Comparison of ENCODE assay signal across 8 mouse cellular contexts in genomic region chr3:39814814-39815213, GRCm38 (mm10).
DNase-seq lines count a peak whose midpoint lies in the region; TF ChIP-seq lines count a peak whose summit lies in the region.

No protein-coding gene starts in this region.

- intact Hi-C loops in gastrocnemius, adult 2 months (cut with DNase I): loop anchor here (1.0 to 5.0 kb wide), 2 partner anchors 423 to 933 kb away; no protein-coding TSS in a partner anchor

- no peak for TF ChIP-seq POLR2A in small intestine, adult 2 months (IDR thresholded peaks at IDR 0.05; ENCODE audit: low read depth, low read length)

- WGBS in small intestine, adult 2 months: 20% methylated on average over 6 of the region's 6 CpGs

- peak; percentile 89 for TF ChIP-seq CTCF in gastrocnemius, adult 2 months (IDR thresholded peaks at IDR 0.05)
- peak; percentile 47; the same call in 1 of the 2 replicates for TF ChIP-seq CTCF in small intestine, adult 2 months (IDR thresholded peaks at IDR 0.05; ENCODE audit: extremely low read depth, insufficient read length, insufficient replicate concordance, low read depth, low read length)

- H3K4me3 ChIP-seq in gastrocnemius, adult 2 months: no peak overlapping the region
- no peak overlapping the region for H3K4me3 ChIP-seq in small intestine, adult 2 months (ENCODE audit: low read depth, low read length)

- no peaks in the 10 kb centered on the region for H3K4me1 ChIP-seq in small intestine, adult 2 months (ENCODE audit: control insufficient read depth, insufficient read depth, insufficient read length, low read length)

- peak; percentile 6 for DNase-seq in cerebellum, adult 11 months
- no peak for DNase-seq in cerebellum, adult 9-11 months
- DNase-seq in ES-CJ7 (ENCODE audit: low read depth, low spot score): peak; percentile 16
- peak; percentile 55 to 74 for DNase-seq in cerebellum, postnatal 25 days
- DNase-seq in gastrocnemius, adult 2 months: peak; percentile 51
- DNase-seq in layer of hippocampus, adult 9-10 months (ENCODE audit: low spot score): peak; percentile 55
- DNase-seq in lung, postnatal 36 days: peak; percentile 75

- no peaks in the 10 kb centered on the region for H3K36me3 ChIP-seq in small intestine, adult 2 months (ENCODE audit: control insufficient read depth, insufficient read depth, low read length)

- no peaks in the 10 kb centered on the region for H3K27me3 ChIP-seq in small intestine, adult 2 months (ENCODE audit: control insufficient read depth, insufficient read depth, low read length)

- no peak overlapping the region for H3K27ac ChIP-seq in gastrocnemius, adult 2 months
- no peak overlapping the region for H3K27ac ChIP-seq in small intestine, adult 2 months (ENCODE audit: insufficient read depth, low read depth, low read length)
